Mouse (Mus musculus) thymus, adult 2 months (tissue): ENCODE data around the gene Ccdc181.

ENCODE experiments used
- CTCF ChIP-seq: fragments of 200-500 bp; IDR thresholded peaks from 2 replicates; pipeline ENCODE4 v1.5.1; 2012; ENCODE audit warnings: mild to moderate bottlenecking, control low read depth, low read length, moderate library complexity, borderline replicate concordance; ENCODE audit not compliant: control insufficient read depth, poor library complexity, insufficient read depth; ENCODE audit errors: extremely low read depth
- POLR2A ChIP-seq: fragments of 200-500 bp; IDR thresholded peaks from 2 replicates; pipeline ENCODE4 v1.6.1; 2012; ENCODE audit warnings: mild to moderate bottlenecking, low read length, control low read depth, moderate library complexity; ENCODE audit not compliant: control insufficient read depth, poor library complexity, insufficient read depth; ENCODE audit errors: extremely low read depth

DNA sequence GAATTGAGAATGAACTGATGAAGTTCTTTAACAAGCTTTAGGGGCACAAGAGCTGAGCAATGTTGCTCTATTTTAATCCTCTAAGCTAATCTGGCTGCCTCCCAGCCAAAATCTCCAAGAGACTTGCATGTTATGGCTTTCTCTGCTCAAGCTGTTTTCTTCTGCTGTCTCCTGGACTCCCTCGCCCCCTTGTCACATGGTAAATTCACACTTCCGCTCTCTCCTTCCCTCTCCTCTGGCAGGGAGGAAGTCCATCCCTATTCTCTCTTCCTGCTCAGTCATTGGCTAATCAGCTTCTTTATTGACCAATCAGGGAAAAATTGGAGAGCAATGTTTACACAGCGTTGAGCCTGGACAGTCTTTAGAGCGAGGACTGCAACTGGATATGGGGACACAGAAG lies 60.5 kb downstream of the Ccdc181 start:
- TF ChIP-seq CTCF = no peak
- no peak for TF ChIP-seq POLR2A
